Mouse (Mus musculus) neural tube, embryonic 15.5 days (tissue): Measurements from ENCODE around the gene Ankrd6. TPM values are rescaled to one million over a fixed set of nuclear protein-coding genes. Genes with fewer than 3 reads are reported as not detected.

Experiments used
- ATAC-seq: fragments of 200-750 bp; cut with Nextera tagmentation; 2 replicates; pipeline ENCODE4 v1.8.0; 2017; ENCODE audit warnings: mild to moderate bottlenecking, moderate TSS enrichment, moderate library complexity; ENCODE audit not compliant: low FRiP score
- H3K27ac ChIP-seq: fragments of 300-500 bp; sonication (generic); replicated peaks from 2 replicates; pipeline ENCODE4 v1.5.1; 2015; ENCODE audit warnings: mild to moderate bottlenecking, inconsistent platforms
- H3K27me3 ChIP-seq: fragments of 300-500 bp; sonication (generic); replicated peaks from 2 replicates; pipeline ENCODE4 v1.6.1; 2015; ENCODE audit warnings: inconsistent platforms
- H3K36me3 ChIP-seq: fragments of 300-500 bp; sonication (generic); 2 replicates; pipeline ENCODE4 v1.6.1; 2015; ENCODE audit warnings: inconsistent platforms
- H3K4me1 ChIP-seq: fragments of 300-500 bp; sonication (generic); 2 replicates; pipeline ENCODE4 v1.6.1; 2015; ENCODE audit warnings: inconsistent platforms
- H3K4me2 ChIP-seq: fragments of 300-500 bp; sonication (generic); 2 replicates; pipeline ENCODE4 v1.6.1; 2015; ENCODE audit warnings: inconsistent platforms, mild to moderate bottlenecking, moderate library complexity
- H3K4me3 ChIP-seq: fragments of 300-500 bp; sonication (generic); replicated peaks from 2 replicates; pipeline ENCODE4 v1.5.1; 2015; ENCODE audit warnings: mild to moderate bottlenecking, inconsistent platforms
- H3K9ac ChIP-seq: fragments of 300-500 bp; sonication (generic); replicated peaks from 2 replicates; pipeline ENCODE4 v1.6.1; 2015; ENCODE audit warnings: mild to moderate bottlenecking, inconsistent platforms
- H3K9me3 ChIP-seq: fragments of 300-500 bp; sonication (generic); replicated peaks from 2 replicates; pipeline ENCODE4 v1.6.1; 2016; ENCODE audit warnings: inconsistent platforms
- WGBS: fragments of 180-500 bp; shearing (Covaris S2); methylation state at CpG from one replicate; pipeline ENCODE4 v1.1.7; 2015; ENCODE audit warnings: mixed read lengths; 5-methylcytosine and 5-hydroxymethylcytosine counted together
- polyA plus RNA-seq: library from polyadenylated mRNA; unstranded; fragments of >200 nt; fragmentation: Nextera tagmentation; extraction: Ambion mirVana; gene quantifications from 2 replicates; pipeline ENCODE4 v1.2.1, GENCODE M21; 2015

Ankrd6 gene
- polyA plus RNA-seq, 1 experiment from 2014 or later, result 21.0 TPM

DNA sequence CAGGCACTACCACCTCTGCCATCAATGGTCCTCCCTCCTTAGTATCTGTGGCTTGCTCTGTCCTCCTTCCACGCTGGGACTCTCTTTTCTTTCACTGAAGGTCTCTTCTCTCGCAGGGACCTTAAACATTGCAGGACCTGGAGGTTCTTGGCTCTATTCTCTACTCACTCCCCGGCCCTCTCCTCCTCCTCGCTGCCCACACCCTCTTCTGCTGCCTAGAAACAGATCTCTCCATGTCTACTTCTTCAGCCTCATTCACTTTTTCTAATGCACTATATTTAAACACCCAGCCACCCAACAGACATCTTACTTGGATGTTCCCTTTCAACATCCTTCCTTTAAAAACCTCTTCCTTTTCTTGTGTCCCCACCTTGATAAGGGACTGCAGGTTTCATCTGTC, 82.2 kb downstream of the Ankrd6 start:
- 83% methylated on average over 4 of the region's 4 CpGs for WGBS

DNA sequence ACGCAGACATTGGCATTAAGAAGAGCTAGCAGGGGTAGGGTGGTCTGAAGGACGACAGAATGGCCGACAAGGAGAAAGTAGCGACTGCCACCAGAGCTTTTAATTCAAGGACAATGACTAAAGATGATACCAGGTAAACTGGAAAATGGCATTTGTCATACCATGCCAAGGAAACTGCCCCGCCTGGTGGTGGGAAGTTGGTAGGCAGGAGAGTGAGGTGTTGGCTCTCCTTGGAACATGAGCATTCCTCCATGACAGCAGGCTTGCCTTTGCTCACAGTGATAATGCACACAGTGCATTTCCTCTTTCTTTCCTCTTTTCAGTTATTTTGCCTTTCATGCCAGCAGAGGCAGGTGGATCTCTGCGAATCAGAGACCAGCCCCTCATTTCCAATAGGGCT, 83.2 kb downstream of the Ankrd6 start:
- Histone ChIP-seq H3K27me3 (0 out of 2 replicates have a peak, but pooled peaks cover 3% of the 10 kb centered on the region), H3K4me3 (no peak overlapping the region), H3K27ac (no peak overlapping the region), H3K4me2 (no peak overlapping the region), H3K9ac (no peak overlapping the region), H3K36me3 (no peaks in the 10 kb centered on the region), H3K9me3 (no peaks in the 10 kb centered on the region), H3K4me1 (peaks cover 25% of the 10 kb centered on the region)
- 89% methylated on average over 6 of the region's 6 CpGs for WGBS
- ATAC-seq, result no peak

More for the DNA sequence above, 82.2 kb downstream of the Ankrd6 start:
- H3K4me1 ChIP-seq, result peaks cover 15% of the 10 kb centered on the region
- H3K36me3 ChIP-seq, result no peaks in the 10 kb centered on the region
- H3K9me3 ChIP-seq, result no peaks in the 10 kb centered on the region
- H3K27ac ChIP-seq, result no peak overlapping the region
- H3K4me2 ChIP-seq, result no peak overlapping the region
- H3K9ac ChIP-seq, result no peak overlapping the region
- no peak overlapping the region for H3K4me3 ChIP-seq
- 0 out of 2 replicates have a peak, but pooled peaks cover 8% of the 10 kb centered on the region for H3K27me3 ChIP-seq
- no peak for ATAC-seq

DNA sequence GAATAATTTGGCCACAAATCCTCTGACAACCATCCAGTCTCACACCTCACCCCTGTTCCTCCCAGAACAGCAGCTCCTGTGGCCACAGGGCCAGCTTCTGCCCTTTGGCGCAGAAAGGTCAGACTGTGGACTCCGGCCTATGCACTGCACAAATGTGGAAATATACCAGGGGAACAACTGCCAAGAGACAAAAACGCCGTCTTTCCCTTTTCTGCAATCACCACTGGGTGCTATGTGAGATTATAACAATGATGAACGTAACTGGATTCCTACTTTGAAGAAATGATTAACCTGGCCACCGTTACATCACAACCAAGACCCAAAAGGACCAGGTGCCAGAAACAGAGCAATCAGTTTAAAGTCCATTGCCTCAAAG, 85.8 kb downstream of the Ankrd6 start:
- 85% methylated on average over 6 of the region's 6 CpGs for WGBS
- peak overlapping the region; percentile 69 for H3K4me2 ChIP-seq
- no peak for ATAC-seq
- H3K27ac ChIP-seq, result peak overlapping the region; percentile 79
- H3K9ac ChIP-seq, result peak overlapping the region; percentile 59; the same call in 1 of the 2 replicates
- peak overlapping the region; percentile 44 for H3K4me3 ChIP-seq
- H3K36me3 ChIP-seq, result no peaks in the 10 kb centered on the region
- no peaks in the 10 kb centered on the region for H3K9me3 ChIP-seq
- H3K27me3 ChIP-seq, result 0 out of 2 replicates have a peak, but pooled peaks cover 3% of the 10 kb centered on the region
- peaks cover 48% of the 10 kb centered on the region for H3K4me1 ChIP-seq

DNA sequence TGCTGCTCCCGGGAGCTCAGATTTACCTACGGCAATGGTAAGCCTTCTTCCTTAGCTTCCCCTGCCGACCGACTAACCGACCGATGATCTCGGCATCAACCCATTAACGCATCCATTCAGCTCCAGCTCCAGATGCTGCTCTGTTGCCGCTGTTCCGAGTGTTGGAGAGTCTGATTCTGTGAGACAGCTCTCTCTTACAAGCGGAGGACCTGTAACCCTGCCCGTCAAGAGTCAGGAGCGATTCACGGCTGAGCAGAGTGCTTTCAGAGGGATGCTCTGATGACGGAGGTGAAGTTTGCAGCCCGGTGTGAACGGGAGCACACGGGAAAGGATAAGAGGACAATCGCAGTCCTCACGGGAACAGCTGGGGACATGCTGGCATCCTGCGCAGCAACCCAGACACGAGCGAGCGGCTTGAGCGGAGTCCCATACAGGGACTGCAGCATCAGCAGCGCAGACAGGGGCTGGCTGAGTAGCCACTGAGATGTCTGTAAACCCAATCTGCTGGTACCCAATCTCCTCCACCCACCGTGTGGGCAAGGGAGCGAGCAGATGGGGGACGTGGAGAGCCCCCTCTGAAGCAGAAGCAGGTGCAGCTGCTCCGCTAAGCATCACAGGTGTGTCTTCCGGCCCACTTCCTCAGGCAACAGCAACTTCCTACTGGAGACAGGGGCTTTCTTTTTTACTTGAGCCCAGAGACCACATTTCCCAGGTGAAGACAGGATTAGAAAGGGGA, 86.3 kb downstream of the Ankrd6 start:
- H3K9me3 ChIP-seq, result no peaks in the 10 kb centered on the region
- H3K27me3 ChIP-seq, result 0 out of 2 replicates have a peak, but pooled peaks cover 3% of the 10 kb centered on the region
- peak overlapping the region; percentile 79 for H3K27ac ChIP-seq
- H3K4me3 ChIP-seq, result peak overlapping the region; percentile 44
- H3K36me3 ChIP-seq, result no peaks in the 10 kb centered on the region
- WGBS, result 13% methylated on average over 31 of the region's 31 CpGs
- peak; percentile 42 for ATAC-seq
- H3K4me1 ChIP-seq, result peaks cover 54% of the 10 kb centered on the region
- H3K4me2 ChIP-seq, result peak overlapping the region; percentile 69
- H3K9ac ChIP-seq, result peak overlapping the region; percentile 59

DNA sequence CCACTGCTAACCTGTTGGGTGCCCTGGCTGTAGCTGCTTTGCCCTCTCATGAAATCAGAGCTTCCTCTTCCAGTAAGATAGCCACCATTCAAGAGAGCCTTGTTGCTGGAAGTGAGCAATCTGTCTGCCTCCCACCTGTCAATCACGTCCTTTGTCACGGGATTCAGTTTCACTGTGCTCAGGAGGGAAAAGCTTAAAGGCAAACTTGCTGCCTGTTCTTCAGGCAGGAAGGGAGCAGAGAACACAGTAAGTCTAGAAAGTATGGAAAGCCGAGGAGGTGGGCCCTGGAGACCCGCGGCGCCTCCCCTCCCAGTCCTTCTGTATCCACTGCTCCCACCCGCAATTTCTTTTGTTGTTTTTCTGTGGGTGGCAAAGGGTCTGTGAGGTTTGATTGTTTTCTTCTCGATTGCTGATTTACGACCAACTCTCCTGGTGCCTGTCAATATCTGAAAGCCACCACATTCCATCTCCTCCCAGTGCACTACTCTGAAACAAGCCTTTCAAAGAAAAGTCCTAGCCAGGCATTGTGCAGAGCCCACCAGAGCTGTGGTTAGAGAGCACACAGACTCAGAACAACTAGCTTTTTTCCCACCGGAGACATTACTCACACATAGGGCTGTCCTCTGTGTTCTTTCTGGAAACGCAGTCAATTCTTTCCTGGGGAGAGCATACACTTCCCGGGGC, 87.1 kb downstream of the Ankrd6 start:
- ATAC-seq, result peak; percentile 55
- Histone ChIP-seq H3K9me3 (no peaks in the 10 kb centered on the region), H3K4me2 (peak overlapping the region; percentile 69), H3K27me3 (0 out of 2 replicates have a peak, but pooled peaks cover 3% of the 10 kb centered on the region), H3K36me3 (no peaks in the 10 kb centered on the region), H3K4me3 (peak overlapping the region; percentile 44), H3K9ac (peak overlapping the region; percentile 59), H3K4me1 (peaks cover 54% of the 10 kb centered on the region), H3K27ac (peak overlapping the region; percentile 79)
- 9% methylated on average over 12 of the region's 12 CpGs for WGBS

DNA sequence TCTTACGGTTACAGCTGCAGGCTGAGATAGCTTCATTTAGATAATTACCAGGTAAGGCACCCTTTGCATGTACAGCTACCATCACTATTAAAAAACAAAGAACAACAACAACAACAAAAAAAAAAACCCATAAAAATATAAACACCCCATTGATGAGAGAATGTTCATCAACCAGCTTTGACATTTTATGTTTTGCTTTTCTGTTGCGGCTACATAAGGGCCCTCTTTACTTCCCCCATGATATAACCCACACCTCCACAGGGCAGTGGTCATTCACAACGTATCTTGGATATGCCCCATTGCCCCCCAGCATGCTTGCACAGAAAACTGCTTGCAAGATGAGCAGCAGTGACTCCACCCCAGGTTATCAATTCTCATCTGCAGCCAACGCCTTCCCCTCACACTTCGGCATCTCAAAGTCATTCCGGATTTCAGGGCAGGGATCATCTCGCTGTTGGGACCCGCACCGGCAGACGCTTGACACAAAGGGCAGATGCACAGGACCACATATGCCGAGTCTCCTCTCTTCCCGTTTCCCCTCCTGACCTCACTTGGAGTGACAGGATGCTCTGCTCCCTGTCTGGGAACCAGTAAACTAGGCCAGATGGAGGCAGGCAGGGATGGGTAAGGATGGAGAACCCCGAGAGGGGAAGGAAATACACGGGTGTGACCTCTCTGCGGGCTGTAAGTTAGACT, 87.7 kb downstream of the Ankrd6 start:
- Histone ChIP-seq H3K27me3 (0 out of 2 replicates have a peak, but pooled peaks cover 3% of the 10 kb centered on the region), H3K4me2 (peak overlapping the region; percentile 69), H3K36me3 (no peaks in the 10 kb centered on the region), H3K9me3 (no peaks in the 10 kb centered on the region), H3K27ac (peak overlapping the region; percentile 79), H3K4me1 (peaks cover 54% of the 10 kb centered on the region), H3K4me3 (peak overlapping the region; percentile 44), H3K9ac (peak overlapping the region; percentile 59; the same call in 1 of the 2 replicates)
- ATAC-seq, result no peak
- WGBS, result 30% methylated on average over 15 of the region's 15 CpGs

DNA sequence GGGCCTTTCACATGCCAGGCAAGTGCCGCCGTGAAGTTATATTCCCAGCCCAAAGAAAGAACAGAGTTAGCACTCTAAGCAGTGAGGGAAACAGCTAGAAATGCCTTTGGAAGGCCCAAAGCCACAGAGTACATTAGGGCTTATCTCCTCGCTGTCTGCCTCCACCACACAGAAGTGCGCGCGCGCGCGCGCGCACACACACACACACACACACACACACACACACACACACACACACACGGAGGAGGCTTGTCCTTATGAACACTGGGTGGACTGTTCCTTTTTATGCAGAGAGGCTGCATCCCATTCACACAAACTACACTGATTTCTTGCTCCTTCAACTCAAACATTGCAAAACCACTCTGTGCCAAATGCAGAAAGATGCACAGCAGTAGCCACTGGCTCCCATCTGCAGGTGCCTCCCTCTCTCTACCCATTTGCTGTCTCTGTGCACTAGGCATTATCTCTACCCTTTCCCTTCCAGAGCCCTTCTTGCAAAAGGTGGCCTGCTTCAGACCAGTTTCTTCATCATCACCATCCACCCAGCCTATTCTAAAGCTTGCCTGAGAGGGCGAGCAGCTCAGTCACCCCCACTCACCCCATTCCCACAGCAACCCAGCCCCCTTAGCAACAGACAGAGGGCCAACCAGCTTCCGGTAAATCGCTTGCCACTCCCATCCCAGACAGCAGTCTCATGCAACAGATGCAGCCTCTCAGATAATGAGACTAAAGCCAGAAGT, 88.5 kb downstream of the Ankrd6 start:
- no peak overlapping the region for H3K9ac ChIP-seq

DNA sequence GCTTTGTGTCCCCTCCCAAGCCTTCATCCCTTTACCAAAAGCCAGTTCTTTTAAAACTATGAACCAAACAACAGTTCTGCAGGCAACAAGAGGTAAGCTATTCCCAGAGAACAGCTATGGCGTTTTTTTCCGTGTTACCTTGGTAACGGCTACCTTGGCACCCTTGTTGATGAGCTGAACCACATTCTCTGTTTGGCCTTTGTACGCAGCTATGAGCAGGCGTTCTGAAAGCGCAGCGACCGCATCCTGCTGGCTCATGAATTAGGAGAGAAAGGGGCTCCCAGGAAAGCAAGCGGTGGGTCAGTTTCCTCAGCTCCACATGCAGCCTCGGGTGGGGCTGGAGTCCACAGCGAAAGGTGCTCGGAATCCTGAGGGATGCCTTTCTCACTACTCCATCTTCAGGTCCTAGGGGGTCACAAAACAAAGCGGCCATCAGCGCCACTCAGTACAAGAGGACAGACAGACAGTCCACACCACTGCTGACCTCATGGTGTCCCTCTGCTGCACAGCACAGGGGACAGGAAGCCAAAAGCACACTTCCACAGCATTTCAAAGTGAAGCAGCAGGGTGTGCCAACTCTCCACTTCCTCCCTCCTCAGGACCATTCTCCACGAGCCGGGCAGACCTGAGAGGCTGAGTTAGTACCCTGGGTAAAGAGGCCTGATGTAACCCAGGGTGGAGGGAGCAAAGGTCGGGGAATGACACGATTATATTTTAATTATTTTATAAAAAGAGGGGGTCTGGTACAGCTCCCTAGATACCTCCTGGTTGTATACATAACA, 90.3 kb downstream of the Ankrd6 start:
- Histone ChIP-seq H3K27ac (peak overlapping the region; percentile 67), H3K9ac (0 out of 2 replicates have a peak overlapping the region, but pooled peaks have one; percentile 6), H3K36me3 (no peaks in the 10 kb centered on the region), H3K27me3 (no peaks in the 10 kb centered on the region), H3K9me3 (no peaks in the 10 kb centered on the region), H3K4me2 (peak overlapping the region; percentile 41), H3K4me1 (peaks cover 54% of the 10 kb centered on the region), H3K4me3 (peak overlapping the region; percentile 17; the same call in 1 of the 2 replicates)
- peak; percentile 25; the same call in 1 of the 2 replicates for ATAC-seq
- 30% methylated on average over 18 of the region's 18 CpGs for WGBS

More for the DNA sequence above, 88.5 kb downstream of the Ankrd6 start:
- peaks cover 54% of the 10 kb centered on the region for H3K4me1 ChIP-seq
- H3K4me3 ChIP-seq, result peak overlapping the region; percentile 44
- 0 out of 2 replicates have a peak, but pooled peaks cover 3% of the 10 kb centered on the region for H3K27me3 ChIP-seq
- peak; percentile 49 for ATAC-seq
- 68% methylated on average over 15 of the region's 15 CpGs for WGBS
- no peaks in the 10 kb centered on the region for H3K36me3 ChIP-seq
- peak overlapping the region; percentile 79 for H3K27ac ChIP-seq
- no peaks in the 10 kb centered on the region for H3K9me3 ChIP-seq
- H3K4me2 ChIP-seq, result peak overlapping the region; percentile 69

DNA sequence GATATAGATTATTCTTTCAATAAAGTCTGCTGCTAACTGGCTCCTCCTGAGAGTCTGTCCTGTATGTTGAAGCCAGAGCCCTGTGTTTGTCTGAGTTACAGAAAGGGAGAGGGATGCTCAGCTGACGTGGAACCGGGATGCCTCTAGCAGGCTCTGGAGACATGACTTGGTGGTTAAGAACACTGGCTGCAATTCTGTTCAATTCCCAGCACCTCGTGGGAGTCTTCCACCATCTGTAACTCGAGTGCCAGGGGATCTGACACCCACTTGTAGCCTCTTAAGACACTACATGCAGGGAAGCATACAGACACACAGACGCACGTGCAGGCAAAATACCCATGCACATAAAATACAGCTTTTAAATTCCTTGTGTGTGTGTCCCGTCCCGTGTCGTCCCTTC, 95.1 kb downstream of the Ankrd6 start:
- no peaks in the 10 kb centered on the region for H3K9me3 ChIP-seq
- no peak overlapping the region for H3K4me2 ChIP-seq
- no peak overlapping the region for H3K9ac ChIP-seq
- no peaks in the 10 kb centered on the region for H3K36me3 ChIP-seq
- H3K4me3 ChIP-seq, result no peak overlapping the region
- H3K27ac ChIP-seq, result no peak overlapping the region
- H3K27me3 ChIP-seq, result no peaks in the 10 kb centered on the region
- ATAC-seq, result no peak
- peaks cover 24% of the 10 kb centered on the region for H3K4me1 ChIP-seq
- 62% methylated on average over 9 of the region's 9 CpGs for WGBS

DNA sequence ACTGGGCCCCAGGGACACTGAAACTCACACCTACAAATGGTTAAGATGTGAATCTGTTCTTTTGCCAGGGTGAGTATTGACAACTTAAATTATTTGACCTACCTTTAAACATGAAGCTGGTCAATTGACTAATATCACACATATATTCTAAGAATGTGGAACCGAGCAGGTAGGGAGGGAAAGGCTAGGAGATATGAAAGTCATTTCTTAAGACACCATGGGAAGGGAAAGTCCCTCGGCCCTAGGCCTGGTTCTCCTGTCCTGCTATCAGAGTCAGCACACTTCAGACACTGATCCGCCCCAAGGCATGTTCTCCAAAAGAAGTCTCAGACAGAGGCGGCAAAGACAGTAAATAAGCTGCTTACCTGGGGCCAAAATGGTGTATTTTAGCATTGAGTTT, 95.7 kb downstream of the Ankrd6 start:
- no peak overlapping the region for H3K4me3 ChIP-seq
- no peaks in the 10 kb centered on the region for H3K27me3 ChIP-seq
- no peak overlapping the region for H3K9ac ChIP-seq
- no peak for ATAC-seq
- H3K36me3 ChIP-seq, result no peaks in the 10 kb centered on the region
- WGBS, result 94% methylated on average over 4 of the region's 4 CpGs
- H3K27ac ChIP-seq, result no peak overlapping the region
- no peak overlapping the region for H3K4me2 ChIP-seq
- H3K4me1 ChIP-seq, result peaks cover 18% of the 10 kb centered on the region
- no peaks in the 10 kb centered on the region for H3K9me3 ChIP-seq
